Mouse (Mus musculus): ENCODE data around the gene Socs7.

- no peak for TF ChIP-seq POLR2A (IDR thresholded peaks at IDR 0.05; ENCODE audit: low read depth, low read length)
- TF ChIP-seq CTCF (conservative IDR thresholded peaks at IDR 0.05; ENCODE audit: insufficient read depth, insufficient read length, low read depth, low read length) = no peak
These were observed 79.3 kb downstream of the Socs7 start for GRCm38 (mm10) chr11:97441658-97442125.
